9 mouse cellular contexts compared by ENCODE assay signal in genomic region chr3:66746373-66747072, GRCm38 (mm10).
DNase-seq lines count a peak whose midpoint lies in the region; ATAC-seq and TF ChIP-seq lines count a peak whose summit lies in the region.
"Had no signal": no experiment of that assay in that cellular context is flagged by ENCODE, and none has a peak within 500 bp of the region (broad histone marks: within the 10 kb centered on the region; RNA-seq: fewer than 3 reads in every experiment).

No protein-coding gene starts in this region.

- peak; percentile 85 for ATAC-seq in hindbrain, embryonic 11.5 days (ENCODE audit: low FRiP score)
- peak; percentile 83 for ATAC-seq in midbrain, embryonic 13.5 days
- ATAC-seq in erythroid progenitor cell, adult 5-6 weeks (replicated peaks; ENCODE audit: low FRiP score, poor library complexity, severe bottlenecking), result no peak
- ATAC-seq in liver, embryonic 11.5 days (replicated peaks; ENCODE audit: low FRiP score), result no peak

- TF ChIP-seq CTCF in brain, embryonic 14.5 days (IDR thresholded peaks at IDR 0.05; ENCODE audit: borderline replicate concordance, extremely low read depth, insufficient read depth, insufficient read length), result no peak

- no peaks in the 10 kb centered on the region for H3K27me3 ChIP-seq in hindbrain, embryonic 11.5 days (ENCODE audit: control insufficient read depth, insufficient read depth, low read length)
- H3K27me3 ChIP-seq in midbrain, embryonic 13.5 days, result peaks cover 17% of the 10 kb centered on the region; the same call in 1 of the 2 replicates
- no peaks in the 10 kb centered on the region for H3K27me3 ChIP-seq in liver, embryonic 11.5 days (replicated peaks; ENCODE audit: control insufficient read depth, insufficient read depth, low read length)

- WGBS in hindbrain, embryonic 11.5 days, result 56% methylated on average over 19 of the region's 19 CpGs
- WGBS in midbrain, embryonic 13.5 days, result 46% methylated on average over 19 of the region's 19 CpGs
- 86% methylated on average over 19 of the region's 19 CpGs for WGBS in liver, embryonic 11.5 days

- no peaks in the 10 kb centered on the region for H3K9me3 ChIP-seq in hindbrain, embryonic 11.5 days (ENCODE audit: control insufficient read depth, low read length)
- no peaks in the 10 kb centered on the region for H3K9me3 ChIP-seq in midbrain, embryonic 13.5 days
- no peaks in the 10 kb centered on the region for H3K9me3 ChIP-seq in liver, embryonic 11.5 days (ENCODE audit: control insufficient read depth, low read length)

- no peak overlapping the region for H3K27ac ChIP-seq in hindbrain, embryonic 11.5 days (ENCODE audit: low read depth, low read length)
- no peak overlapping the region for H3K27ac ChIP-seq in midbrain, embryonic 13.5 days
- H3K27ac ChIP-seq in liver, embryonic 11.5 days (ENCODE audit: low read depth, low read length), result no peak overlapping the region

- H3K4me2 ChIP-seq in hindbrain, embryonic 11.5 days (replicated peaks; ENCODE audit: low read depth, low read length), result 0 out of 2 replicates have a peak overlapping the region, but pooled peaks have one; percentile 9
- H3K4me2 ChIP-seq in midbrain, embryonic 13.5 days (replicated peaks), result peak overlapping the region; percentile 45
- H3K4me2 ChIP-seq in liver, embryonic 11.5 days, result no peak overlapping the region

- H3K9ac ChIP-seq in hindbrain, embryonic 11.5 days (ENCODE audit: low read depth, low read length), result no peak overlapping the region
- H3K9ac ChIP-seq in midbrain, embryonic 13.5 days (replicated peaks), result no peak overlapping the region
- H3K9ac ChIP-seq in liver, embryonic 11.5 days (ENCODE audit: low read depth, low read length), result no peak overlapping the region

- DNase-seq in cerebellum, adult 9-10 months, result peak; percentile 6
- DNase-seq in cerebellum, adult 9-11 months, result no peak
- DNase-seq in brain, embryonic 14.5 days (ENCODE audit: low read depth), result peak; percentile 97
- DNase-seq in hindbrain, embryonic 11.5 days (ENCODE audit: low spot score), result peak; percentile 42
- no peak for DNase-seq in liver, embryonic 11.5 days (ENCODE audit: low spot score)
- no peak for DNase-seq in spleen, adult 12 weeks (ENCODE audit: low spot score)
- DNase-seq: liver had no signal

- H3K4me3 ChIP-seq in hindbrain, embryonic 11.5 days (ENCODE audit: low read depth, low read length), result no peak overlapping the region
- 0 out of 2 replicates have a peak overlapping the region, but pooled peaks have one; percentile 2 for H3K4me3 ChIP-seq in midbrain, embryonic 13.5 days (replicated peaks)
- no peak overlapping the region for H3K4me3 ChIP-seq in liver, embryonic 11.5 days (ENCODE audit: low read depth, low read length)

- TF ChIP-seq POLR2A in brain, embryonic 14.5 days (IDR thresholded peaks at IDR 0.05; ENCODE audit: borderline replicate concordance, extremely low read depth, insufficient read depth, insufficient read length, poor library complexity, severe bottlenecking), result no peak

- no peaks in the 10 kb centered on the region for H3K36me3 ChIP-seq in hindbrain, embryonic 11.5 days (ENCODE audit: control insufficient read depth, insufficient read depth, low read length)
- no peaks in the 10 kb centered on the region for H3K36me3 ChIP-seq in midbrain, embryonic 13.5 days
- H3K36me3 ChIP-seq in liver, embryonic 11.5 days (ENCODE audit: control insufficient read depth, insufficient read depth, low read length), result no peaks in the 10 kb centered on the region

- no peaks in the 10 kb centered on the region for H3K4me1 ChIP-seq in hindbrain, embryonic 11.5 days (replicated peaks; ENCODE audit: control insufficient read depth, insufficient read depth, low read length)
- peaks cover 11% of the 10 kb centered on the region for H3K4me1 ChIP-seq in midbrain, embryonic 13.5 days (replicated peaks)
- no peaks in the 10 kb centered on the region for H3K4me1 ChIP-seq in liver, embryonic 11.5 days (replicated peaks; ENCODE audit: control insufficient read depth, insufficient read depth, low read length)

Comparison
In these comparisons a context has a peak if more than half of its experiments do, and no peak if none do; other contexts are left out.
1. DNase-seq: peak in cerebellum, adult 9-10 months (single experiment), brain, embryonic 14.5 days (single experiment) and hindbrain, embryonic 11.5 days (single experiment); none in cerebellum, adult 9-11 months (single experiment), liver, embryonic 11.5 days (single experiment) and spleen, adult 12 weeks (single experiment).
2. ATAC-seq: peak in hindbrain, embryonic 11.5 days (single experiment) and midbrain, embryonic 13.5 days (single experiment); none in erythroid progenitor cell, adult 5-6 weeks (single experiment) and liver, embryonic 11.5 days (single experiment).